17 mouse cellular contexts compared by ENCODE assay signal in genomic region chr2:102742685-102743084, GRCm38 (mm10).
A peak's percentile ranks its signal among the peaks of the same experiment; 100 is the strongest.
DNase-seq lines count a peak whose midpoint lies in the region; ATAC-seq and TF ChIP-seq lines count a peak whose summit lies in the region.
"Had no signal": no experiment of that assay in that cellular context is flagged by ENCODE, and none has a peak within 500 bp of the region (broad histone marks: within the 10 kb centered on the region; RNA-seq: fewer than 3 reads in every experiment).

No protein-coding gene starts in this region.

- no peak overlapping the region for H3K4me2 ChIP-seq in liver, embryonic 14.5 days (ENCODE audit: low read depth)
- no peak overlapping the region for H3K4me2 ChIP-seq in liver, postnatal 0 days (ENCODE audit: low read depth, low read length)
- H3K4me2 ChIP-seq in intestine, embryonic 16.5 days (ENCODE audit: low read depth, low read length): no peak overlapping the region
- H3K4me2 ChIP-seq: hindbrain, embryonic 15.5 days; limb, embryonic 13.5 days; neural tube, embryonic 15.5 days had no signal

- peaks cover 23% of the 10 kb centered on the region; the same call in 1 of the 2 replicates for H3K4me1 ChIP-seq in cerebellum, adult 2 months (ENCODE audit: control insufficient read depth, insufficient read depth, low read length)
- H3K4me1 ChIP-seq in liver, embryonic 14.5 days (replicated peaks; ENCODE audit: control insufficient read depth in 2 of 2, insufficient read depth in 2 of 2, low read length in 1 of 2): peaks cover 7 to 9% of the 10 kb centered on the region in 2 experiments
- peaks cover 16% of the 10 kb centered on the region for H3K4me1 ChIP-seq in liver, postnatal 0 days (ENCODE audit: insufficient read depth)
- 0 out of 2 replicates have a peak, but pooled peaks cover 2% of the 10 kb centered on the region for H3K4me1 ChIP-seq in intestine, embryonic 16.5 days (ENCODE audit: control insufficient read depth, insufficient read depth, low read length)

- no peaks in the 10 kb centered on the region for H3K9me3 ChIP-seq in liver, embryonic 14.5 days (ENCODE audit: control insufficient read depth, low read length)
- H3K9me3 ChIP-seq in liver, postnatal 0 days (ENCODE audit: low read length): no peaks in the 10 kb centered on the region
- H3K9me3 ChIP-seq in intestine, embryonic 16.5 days (ENCODE audit: control insufficient read depth, low read length): no peaks in the 10 kb centered on the region
- H3K9me3 ChIP-seq: hindbrain, embryonic 15.5 days; limb, embryonic 13.5 days; neural tube, embryonic 15.5 days had no signal

- no peaks in the 10 kb centered on the region for H3K36me3 ChIP-seq in liver, embryonic 14.5 days (replicated peaks; ENCODE audit: control insufficient read depth, insufficient read depth, low read depth)
- H3K36me3 ChIP-seq in liver, postnatal 0 days (replicated peaks; ENCODE audit: insufficient read depth, low read length): no peaks in the 10 kb centered on the region
- H3K36me3 ChIP-seq in intestine, embryonic 16.5 days (ENCODE audit: control insufficient read depth, insufficient read depth, low read length): no peaks in the 10 kb centered on the region
- H3K36me3 ChIP-seq: limb, embryonic 13.5 days had no signal

- no peak overlapping the region for H3K4me3 ChIP-seq in cerebellum, adult 2 months (replicated peaks; ENCODE audit: insufficient read depth, low read depth, low read length)
- no peak overlapping the region for H3K4me3 ChIP-seq in liver, embryonic 14.5 days (ENCODE audit: insufficient read depth in 1 of 2, low read depth in 2 of 2, low read length in 2 of 2)
- no peak overlapping the region for H3K4me3 ChIP-seq in liver, postnatal 0 days (ENCODE audit: low read depth, low read length)
- H3K4me3 ChIP-seq in intestine, embryonic 16.5 days (ENCODE audit: low read length): no peak overlapping the region
- H3K4me3 ChIP-seq: hindbrain, embryonic 15.5 days; limb, embryonic 13.5 days; neural tube, embryonic 15.5 days had no signal

- no peak overlapping the region for H3K27ac ChIP-seq in cerebellum, adult 2 months (ENCODE audit: insufficient read depth, low read length)
- H3K27ac ChIP-seq in liver, embryonic 14.5 days: no peak overlapping the region
- no peak overlapping the region for H3K27ac ChIP-seq in liver, postnatal 0 days (ENCODE audit: low read depth)
- no peak overlapping the region for H3K27ac ChIP-seq in intestine, embryonic 16.5 days (ENCODE audit: low read length)
- H3K27ac ChIP-seq: hindbrain, embryonic 15.5 days; limb, embryonic 13.5 days; macrophage; neural tube, embryonic 15.5 days had no signal

- no peak for TF ChIP-seq CTCF in cerebellum, adult 2 months (IDR thresholded peaks at IDR 0.05; ENCODE audit: borderline replicate concordance, insufficient read depth, low read depth, low read length)
- TF ChIP-seq CTCF in liver, embryonic 14.5 days (IDR thresholded peaks at IDR 0.05; ENCODE audit: low read depth): no peak
- TF ChIP-seq CTCF in liver, postnatal 0 days (IDR thresholded peaks at IDR 0.05; ENCODE audit: low read depth): no peak

- peak; percentile 60 for TF ChIP-seq EP300 in liver, embryonic 14.5 days (IDR thresholded peaks at IDR 0.05; ENCODE audit: low read depth)
- no peak for TF ChIP-seq EP300 in liver, postnatal 0 days (IDR thresholded peaks at IDR 0.05; ENCODE audit: low read depth)

- 6% methylated on average over 5 of the region's 5 CpGs for WGBS in cerebellum, adult 2 months
- WGBS in liver, embryonic 14.5 days (ENCODE audit: insufficient replicate concordance): 20% methylated on average over 5 of the region's 5 CpGs
- 52% methylated on average over 5 of the region's 5 CpGs for WGBS in liver, postnatal 0 days (ENCODE audit: insufficient replicate concordance)
- 77% methylated on average over 5 of the region's 5 CpGs for WGBS in intestine, embryonic 16.5 days

- DNase-seq in cerebellum, adult 2 months: peak; percentile 38 to 72
- DNase-seq in cerebellum, adult 11 months: no peak
- DNase-seq in liver, embryonic 14.5 days (ENCODE audit: low read depth in 3 of 3, low spot score in 3 of 3): no peak
- DNase-seq in liver, postnatal 0 days: no peak
- no peak for DNase-seq in embryo, embryonic 11 days
- no peak for DNase-seq in gastrocnemius, postnatal 10 days
- DNase-seq: heart, adult 18-20 months; heart, postnatal 10 days; kidney, adult 9 months; lung, adult 18-20 months; thymus, postnatal 25 days had no signal

- no peak for TF ChIP-seq POLR2A in cerebellum, adult 2 months (IDR thresholded peaks at IDR 0.05; ENCODE audit: borderline replicate concordance, insufficient read depth, low read length)

- no peaks in the 10 kb centered on the region for H3K27me3 ChIP-seq in cerebellum, adult 2 months (ENCODE audit: control insufficient read depth, insufficient read depth, low read length)
- H3K27me3 ChIP-seq in liver, embryonic 14.5 days (ENCODE audit: control insufficient read depth, insufficient read depth, low read length): no peaks in the 10 kb centered on the region
- H3K27me3 ChIP-seq in liver, postnatal 0 days (ENCODE audit: insufficient read depth, low read length): no peaks in the 10 kb centered on the region
- H3K27me3 ChIP-seq in intestine, embryonic 16.5 days (replicated peaks; ENCODE audit: control insufficient read depth, insufficient read depth, low read length): no peaks in the 10 kb centered on the region
- H3K27me3 ChIP-seq: hindbrain, embryonic 15.5 days; neural tube, embryonic 15.5 days had no signal

- no peak for ATAC-seq in liver, embryonic 14.5 days (ENCODE audit: insufficient read depth)
- ATAC-seq in liver, postnatal 0 days: no peak
- peak; percentile 18 for ATAC-seq in megakaryocyte progenitor cell, adult 5-6 weeks (replicated peaks; ENCODE audit: poor library complexity)
- no peak for ATAC-seq in intestine, embryonic 16.5 days

- no peak overlapping the region for H3K9ac ChIP-seq in liver, embryonic 14.5 days (replicated peaks)
- no peak overlapping the region for H3K9ac ChIP-seq in liver, postnatal 0 days (replicated peaks)
- no peak overlapping the region for H3K9ac ChIP-seq in intestine, embryonic 16.5 days (ENCODE audit: low read depth, low read length)
- H3K9ac ChIP-seq: hindbrain, embryonic 15.5 days; limb, embryonic 13.5 days; neural tube, embryonic 15.5 days had no signal

Comparison
In these comparisons a context has a peak if more than half of its experiments do, and no peak if none do; other contexts are left out.
1. DNase-seq: peak in cerebellum, adult 2 months (2 of 2); none in cerebellum, adult 11 months (single experiment), liver, embryonic 14.5 days (0 of 3), liver, postnatal 0 days (single experiment), embryo, embryonic 11 days (single experiment) and gastrocnemius, postnatal 10 days (single experiment).